Mouse (Mus musculus): ENCODE measurements around the gene Gm11037.

Gene Gm11037

GRCm38 (mm10) chr2:131179990-131180587 lies 46.8 kb downstream of the Gm11037 start, which contains the start of gene Cenpb:
Gene Cenpb, minus strand, starts transcription at chr2:131180067.
- peak; percentile 88 for DNase-seq (ENCODE audit: low spot score)

Data from retina, embryonic 14.5 days (tissue).